Mouse (Mus musculus): ENCODE results near the gene Gmps.
A peak's percentile ranks its signal among the peaks of the same experiment; 100 is the strongest.

GRCm38 (mm10) chr3:63928878-63929859 is 46.7 kb upstream of the Gmps start, which contains the start of gene E130311K13Rik:
- peak; percentile 75 for TF ChIP-seq CTCF (IDR thresholded peaks at IDR 0.05; ENCODE audit: borderline replicate concordance, insufficient read depth, low read depth, low read length)
- peak; percentile 34; the same call in 1 of the 2 replicates for TF ChIP-seq POLR2A (IDR thresholded peaks at IDR 0.05; ENCODE audit: borderline replicate concordance, insufficient read depth, low read length)

Data from cerebellum, adult 2 months (tissue).